Mouse (Mus musculus): ENCODE measurements at regions not wholly inside any gene's neighbourhood (a gene's known extent, or its start where the extent isn't known, plus 50 kb on each side); places are given as distances from the start of the nearest gene placed in this dataset.

- no peak overlapping the region for H3K4me3 ChIP-seq
- ATAC-seq (ENCODE audit: borderline replicate concordance, extremely low read depth, low FRiP score, low TSS enrichment): no peak
Measured at GRCm38 (mm10) chr8:128078740-128079139, 279.7 kb upstream of the Nrp1 start.

GRCm38 (mm10) chr8:128085800-128086199 is 272.6 kb upstream of the Nrp1 start:
- Histone ChIP-seq H3K9me3 (no peaks in the 10 kb centered on the region), H3K27me3 (no peaks in the 10 kb centered on the region), H3K4me2 (no peak overlapping the region), H3K9ac (no peak overlapping the region), H3K4me3 (no peak overlapping the region), H3K4me1 (no peaks in the 10 kb centered on the region), H3K36me3 (no peaks in the 10 kb centered on the region), H3K27ac (no peak overlapping the region)
- ATAC-seq (ENCODE audit: borderline replicate concordance, extremely low read depth, low FRiP score, low TSS enrichment): no peak
- WGBS: 60% methylated on average over 1 of the region's 1 CpGs

More at GRCm38 (mm10) chr8:128078740-128079139, 279.7 kb upstream of the Nrp1 start:
- Histone ChIP-seq H3K27me3 (no peaks in the 10 kb centered on the region), H3K4me2 (no peak overlapping the region), H3K27ac (no peak overlapping the region), H3K36me3 (no peaks in the 10 kb centered on the region), H3K9ac (no peak overlapping the region), H3K4me1 (no peaks in the 10 kb centered on the region), H3K9me3 (no peaks in the 10 kb centered on the region)
- 92% methylated on average over 1 of the region's 1 CpGs for WGBS

- H3K9ac ChIP-seq: no peak overlapping the region
- no peak overlapping the region for H3K4me2 ChIP-seq
- WGBS: 75% methylated on average over 1 of the region's 1 CpGs
- ATAC-seq (ENCODE audit: borderline replicate concordance, extremely low read depth, low FRiP score, low TSS enrichment): no peak
- H3K36me3 ChIP-seq: no peaks in the 10 kb centered on the region
- H3K4me1 ChIP-seq: no peaks in the 10 kb centered on the region
- H3K27me3 ChIP-seq: no peaks in the 10 kb centered on the region
- H3K27ac ChIP-seq: no peak overlapping the region
- no peaks in the 10 kb centered on the region for H3K9me3 ChIP-seq
- H3K4me3 ChIP-seq: no peak overlapping the region
Measured at GRCm38 (mm10) chr8:128087500-128087899, 270.9 kb upstream of the Nrp1 start.

GRCm38 (mm10) chr8:128092826-128093225 is 265.6 kb upstream of the Nrp1 start:
- Histone ChIP-seq H3K36me3 (no peaks in the 10 kb centered on the region), H3K4me3 (no peak overlapping the region), H3K4me2 (no peak overlapping the region), H3K9ac (no peak overlapping the region), H3K9me3 (no peaks in the 10 kb centered on the region), H3K27me3 (no peaks in the 10 kb centered on the region), H3K4me1 (no peaks in the 10 kb centered on the region), H3K27ac (no peak overlapping the region)
- 69% methylated on average over 7 of the region's 7 CpGs for WGBS
- no peak for ATAC-seq (ENCODE audit: borderline replicate concordance, extremely low read depth, low FRiP score, low TSS enrichment)

- no peak for ATAC-seq (ENCODE audit: borderline replicate concordance, extremely low read depth, low FRiP score, low TSS enrichment)
- Histone ChIP-seq H3K9ac (no peak overlapping the region), H3K9me3 (no peaks in the 10 kb centered on the region), H3K4me1 (peaks cover 7% of the 10 kb centered on the region; the same call in 1 of the 2 replicates), H3K27me3 (no peaks in the 10 kb centered on the region), H3K27ac (no peak overlapping the region), H3K36me3 (no peaks in the 10 kb centered on the region), H3K4me3 (no peak overlapping the region), H3K4me2 (no peak overlapping the region)
- 57% methylated on average over 1 of the region's 1 CpGs for WGBS
Measured at GRCm38 (mm10) chr8:128095451-128095850, 263.0 kb upstream of the Nrp1 start.

- H3K27me3 ChIP-seq: no peaks in the 10 kb centered on the region
- 84% methylated on average over 3 of the region's 3 CpGs for WGBS
- no peak for ATAC-seq (ENCODE audit: borderline replicate concordance, extremely low read depth, low FRiP score, low TSS enrichment)
Measured at GRCm38 (mm10) chr8:128097601-128098000, 260.8 kb upstream of the Nrp1 start.

GRCm38 (mm10) chr8:128103380-128103779 is 255.0 kb upstream of the Nrp1 start:
- H3K27ac ChIP-seq: no peak overlapping the region
- no peak overlapping the region for H3K4me2 ChIP-seq
- H3K36me3 ChIP-seq: no peaks in the 10 kb centered on the region
- H3K4me1 ChIP-seq: peaks cover 7% of the 10 kb centered on the region; the same call in 1 of the 2 replicates
- no peaks in the 10 kb centered on the region for H3K9me3 ChIP-seq
- H3K9ac ChIP-seq: no peak overlapping the region
- H3K27me3 ChIP-seq: no peaks in the 10 kb centered on the region
- WGBS: 79% methylated on average over 1 of the region's 1 CpGs
- H3K4me3 ChIP-seq: no peak overlapping the region
- ATAC-seq (ENCODE audit: borderline replicate concordance, extremely low read depth, low FRiP score, low TSS enrichment): no peak

More at GRCm38 (mm10) chr8:128097601-128098000, 260.8 kb upstream of the Nrp1 start:
- H3K9me3 ChIP-seq: no peaks in the 10 kb centered on the region
- no peak overlapping the region for H3K4me3 ChIP-seq
- no peak overlapping the region for H3K4me2 ChIP-seq
- no peaks in the 10 kb centered on the region for H3K36me3 ChIP-seq
- no peak overlapping the region for H3K27ac ChIP-seq
- peaks cover 7% of the 10 kb centered on the region; the same call in 1 of the 2 replicates for H3K4me1 ChIP-seq
- H3K9ac ChIP-seq: no peak overlapping the region

GRCm38 (mm10) chr8:128106569-128106968 is 251.8 kb upstream of the Nrp1 start:
- Histone ChIP-seq H3K27ac (no peak overlapping the region), H3K4me1 (no peaks in the 10 kb centered on the region), H3K9ac (no peak overlapping the region), H3K4me3 (no peak overlapping the region), H3K4me2 (no peak overlapping the region), H3K36me3 (no peaks in the 10 kb centered on the region), H3K27me3 (no peaks in the 10 kb centered on the region), H3K9me3 (no peaks in the 10 kb centered on the region)
- WGBS: 92% methylated on average over 2 of the region's 2 CpGs
- ATAC-seq (ENCODE audit: borderline replicate concordance, extremely low read depth, low FRiP score, low TSS enrichment): no peak

- Histone ChIP-seq H3K4me3 (no peak overlapping the region), H3K27me3 (no peaks in the 10 kb centered on the region), H3K9me3 (no peaks in the 10 kb centered on the region), H3K27ac (no peak overlapping the region), H3K4me2 (no peak overlapping the region), H3K9ac (no peak overlapping the region), H3K4me1 (no peaks in the 10 kb centered on the region), H3K36me3 (no peaks in the 10 kb centered on the region)
- WGBS: 82% methylated on average over 7 of the region's 7 CpGs
- no peak for ATAC-seq (ENCODE audit: borderline replicate concordance, extremely low read depth, low FRiP score, low TSS enrichment)
Measured at GRCm38 (mm10) chr8:128107041-128107440, 251.4 kb upstream of the Nrp1 start.

GRCm38 (mm10) chr8:128109036-128109435 is 249.4 kb upstream of the Nrp1 start:
- no peak overlapping the region for H3K27ac ChIP-seq
- no peaks in the 10 kb centered on the region for H3K27me3 ChIP-seq
- no peaks in the 10 kb centered on the region for H3K36me3 ChIP-seq
- no peak overlapping the region for H3K4me3 ChIP-seq
- no peaks in the 10 kb centered on the region for H3K9me3 ChIP-seq
- ATAC-seq (ENCODE audit: borderline replicate concordance, extremely low read depth, low FRiP score, low TSS enrichment): no peak
- H3K4me1 ChIP-seq: no peaks in the 10 kb centered on the region
- H3K9ac ChIP-seq: no peak overlapping the region
- WGBS: 68% methylated on average over 3 of the region's 3 CpGs
- H3K4me2 ChIP-seq: no peak overlapping the region

- no peaks in the 10 kb centered on the region for H3K4me1 ChIP-seq
- no peak for ATAC-seq (ENCODE audit: borderline replicate concordance, extremely low read depth, low FRiP score, low TSS enrichment)
- no peak overlapping the region for H3K27ac ChIP-seq
- H3K36me3 ChIP-seq: no peaks in the 10 kb centered on the region
- H3K9ac ChIP-seq: no peak overlapping the region
- no peaks in the 10 kb centered on the region for H3K27me3 ChIP-seq
- 81% methylated on average over 3 of the region's 3 CpGs for WGBS
- no peak overlapping the region for H3K4me3 ChIP-seq
- H3K4me2 ChIP-seq: no peak overlapping the region
- no peaks in the 10 kb centered on the region for H3K9me3 ChIP-seq
Measured at GRCm38 (mm10) chr8:128111132-128111531, 247.3 kb upstream of the Nrp1 start.

GRCm38 (mm10) chr8:128113116-128113515 is 245.3 kb upstream of the Nrp1 start:
- Histone ChIP-seq H3K9ac (no peak overlapping the region), H3K4me1 (no peaks in the 10 kb centered on the region), H3K36me3 (no peaks in the 10 kb centered on the region), H3K9me3 (no peaks in the 10 kb centered on the region), H3K4me2 (no peak overlapping the region), H3K27me3 (no peaks in the 10 kb centered on the region), H3K27ac (no peak overlapping the region), H3K4me3 (no peak overlapping the region)
- 0 out of 2 replicates have a peak, but pooled peaks have one; percentile 42 for ATAC-seq (ENCODE audit: borderline replicate concordance, extremely low read depth, low FRiP score, low TSS enrichment)
- WGBS: 24% methylated on average over 1 of the region's 1 CpGs
